Mouse (Mus musculus): ENCODE measurements at regions not wholly inside any gene's neighbourhood (a gene's known extent, or its start where the extent isn't known, plus 50 kb on each side); places are given as distances from the start of the nearest gene placed in this dataset.
"Not testable (repeated sequence)": the region's sequence is repeated elsewhere in the genome, so short reads cannot be mapped to it uniquely, and the experiment has no call there.

GRCm38 (mm10) chr15:4630611-4631010 is 96.4 kb upstream of the C6 start:
- DNase-seq: no peak

DNA sequence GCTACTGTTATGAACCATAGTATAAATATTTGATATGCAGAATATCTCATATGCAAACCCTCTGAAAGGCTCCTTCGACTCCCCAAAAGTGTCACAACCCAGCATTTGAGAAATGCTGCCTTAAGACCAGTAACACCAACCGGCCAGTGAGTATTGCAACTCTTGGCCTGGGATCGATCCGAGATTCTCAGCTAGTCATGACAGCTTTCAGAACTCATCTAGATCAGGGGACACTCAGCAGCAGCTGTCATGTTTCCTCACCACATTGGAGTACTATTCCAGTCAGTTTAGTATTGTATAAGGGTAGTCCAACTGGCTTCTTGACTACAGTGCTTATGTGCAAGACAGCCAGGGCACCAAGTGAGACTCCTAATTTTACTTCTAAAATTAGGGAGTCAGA is 85.3 kb upstream of the C6 start:
- no peak for DNase-seq

DNA sequence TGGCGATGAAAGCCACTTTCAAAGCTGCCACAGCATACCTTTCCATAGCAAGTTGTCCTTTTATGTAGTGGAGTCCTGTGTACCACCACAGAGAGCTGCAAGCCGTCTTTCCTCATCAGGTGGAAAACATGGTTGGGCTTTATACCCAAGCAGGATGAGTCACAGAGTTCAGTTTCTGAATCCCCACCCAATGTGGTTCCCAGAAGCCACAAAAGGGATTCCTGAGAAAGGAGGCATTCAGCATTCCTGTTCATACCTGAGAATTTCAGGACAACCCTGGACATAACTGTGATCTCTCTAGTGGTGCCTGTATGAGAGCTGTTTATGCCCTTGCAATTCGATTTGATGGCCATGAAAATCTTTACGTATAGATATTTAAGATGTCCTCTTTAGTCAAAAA is 84.1 kb upstream of the C6 start:
- no peak for DNase-seq

GRCm38 (mm10) chr15:4643888-4644606 is 82.9 kb upstream of the C6 start:
- no peak for DNase-seq

- DNase-seq: no peak
Measured at GRCm38 (mm10) chr15:4648626-4649025, 78.3 kb upstream of the C6 start.

- peak; percentile 5 for DNase-seq
Measured at GRCm38 (mm10) chr15:4653706-4654105, 73.3 kb upstream of the C6 start.

DNA sequence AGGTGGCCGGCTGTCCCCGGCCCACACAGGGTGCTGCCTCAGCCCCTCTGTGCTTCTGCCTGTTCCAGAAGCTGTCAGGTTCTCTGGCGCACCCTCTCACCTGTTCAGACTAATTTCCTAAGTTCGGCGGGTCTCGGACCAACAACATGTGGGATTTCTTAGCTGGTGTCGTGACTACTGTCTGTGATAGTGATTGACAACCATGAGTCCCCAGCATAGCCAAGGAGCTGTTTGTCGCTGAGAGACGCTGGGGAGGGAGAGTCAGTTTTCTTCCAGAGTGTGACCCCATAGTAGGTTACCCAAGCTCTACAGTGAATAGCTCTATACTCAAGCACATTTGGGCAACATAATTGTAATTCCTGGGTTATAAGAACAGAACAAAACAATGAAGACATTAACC is 54.1 kb upstream of the C6 start:
- DNase-seq: not testable (repeated sequence)

Data from adrenal gland, adult 2 months (tissue).